Mouse (Mus musculus): ENCODE data around the gene Clpb. TPM values are rescaled to one million over a fixed set of nuclear protein-coding genes. Genes with fewer than 3 reads are reported as not detected.

Clpb gene
- polyA plus RNA-seq, 1 experiment from 2014 or later = 53.1 TPM

DNA sequence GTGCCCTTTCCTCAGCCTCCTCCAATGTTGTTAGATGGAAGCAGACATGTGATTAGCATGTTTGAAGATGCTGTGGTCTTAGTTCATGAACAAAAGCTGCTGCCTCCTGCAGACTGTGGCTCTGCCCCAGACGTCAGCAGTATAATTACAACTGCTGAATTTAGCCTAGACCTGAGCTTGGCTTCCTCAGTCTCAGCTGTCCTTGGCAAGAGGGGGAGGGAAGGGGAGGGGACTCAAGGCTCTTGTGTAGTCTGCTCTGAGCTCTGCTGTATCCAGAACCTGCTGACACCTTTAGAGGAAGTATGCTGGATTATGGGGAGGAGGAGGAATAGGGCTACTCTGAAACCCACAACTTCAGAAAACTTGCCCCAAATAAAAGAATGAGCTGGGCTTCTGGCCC lies 76.2 kb downstream of the Clpb start:
- Histone ChIP-seq H3K4me2 (no peak overlapping the region), H3K27ac (no peak overlapping the region), H3K4me1 (no peaks in the 10 kb centered on the region), H3K9ac (no peak overlapping the region), H3K36me3 (no peaks in the 10 kb centered on the region), H3K4me3 (replicated peaks) (no peak overlapping the region), H3K9me3 (no peaks in the 10 kb centered on the region), H3K27me3 (replicated peaks) (no peaks in the 10 kb centered on the region)
- 52% methylated on average over 1 of the region's 1 CpGs for WGBS
- ATAC-seq (ENCODE audit: insufficient read depth, low FRiP score, low read depth) = no peak

DNA sequence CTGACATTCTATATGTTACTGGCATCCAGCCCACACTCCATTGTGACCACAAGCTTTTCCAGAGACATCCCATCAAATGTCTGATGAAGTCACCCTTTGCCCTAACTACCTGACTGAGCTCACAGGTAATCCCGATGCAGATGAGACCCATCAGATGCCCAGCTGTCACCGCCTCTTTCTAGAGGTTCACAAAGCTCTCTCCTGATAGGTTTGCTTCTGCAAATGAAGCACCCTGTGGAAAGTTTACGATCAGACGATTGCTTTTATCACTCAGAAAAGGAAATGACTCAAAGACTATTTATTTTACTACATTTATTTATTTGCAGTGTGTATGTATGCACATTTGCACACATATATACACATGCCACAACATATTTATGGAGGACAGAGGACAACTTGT lies 80.1 kb downstream of the Clpb start:
- H3K4me3 ChIP-seq (replicated peaks) = no peak overlapping the region

DNA sequence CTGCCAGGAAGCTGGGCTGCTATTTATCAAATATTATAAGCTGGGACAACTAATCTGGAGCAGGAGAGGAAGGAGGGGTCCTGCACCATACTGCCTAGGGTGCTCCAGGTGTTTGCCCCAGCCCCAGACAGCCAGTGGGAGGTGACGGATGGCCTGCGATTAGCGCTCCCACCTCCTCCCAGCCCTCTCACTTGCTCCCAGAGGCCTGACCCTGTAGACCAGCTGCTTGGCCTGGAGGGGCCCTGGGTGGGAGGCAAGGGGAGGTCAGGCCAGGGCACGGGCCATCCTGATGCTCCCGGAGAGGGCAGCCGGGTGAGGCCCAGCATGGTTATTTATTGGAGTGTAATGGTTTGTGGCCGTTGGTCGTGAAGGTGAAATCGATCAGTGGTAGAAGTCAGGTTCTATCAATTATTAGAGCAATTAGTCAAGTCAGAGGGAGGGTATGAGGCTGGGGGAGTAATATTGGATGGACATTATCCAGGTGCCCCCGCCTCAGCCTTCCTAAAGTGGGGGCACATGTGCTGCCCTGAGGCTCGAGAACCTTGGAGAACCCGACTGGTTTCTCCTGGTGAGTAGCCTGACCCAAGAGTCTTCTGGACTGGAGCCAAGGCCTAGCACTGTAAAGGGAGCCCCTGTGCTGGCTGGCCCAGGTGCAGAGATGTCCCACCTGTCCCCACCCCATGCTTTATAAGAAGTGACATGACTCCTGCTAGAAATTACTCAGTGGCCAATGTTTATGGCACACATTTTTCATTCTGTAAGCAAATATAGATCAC lies 83.3 kb downstream of the Clpb start:
- Histone ChIP-seq H3K27ac (no peak overlapping the region), H3K36me3 (no peaks in the 10 kb centered on the region), H3K9me3 (no peaks in the 10 kb centered on the region), H3K4me1 (no peaks in the 10 kb centered on the region), H3K27me3 (replicated peaks) (no peaks in the 10 kb centered on the region), H3K4me3 (replicated peaks) (no peak overlapping the region), H3K9ac (no peak overlapping the region), H3K4me2 (no peak overlapping the region)
- 47% methylated on average over 12 of the region's 12 CpGs for WGBS
- no peak for ATAC-seq (ENCODE audit: insufficient read depth, low FRiP score, low read depth)

More for the DNA sequence above, 80.1 kb downstream of the Clpb start:
- Histone ChIP-seq H3K27me3 (replicated peaks) (no peaks in the 10 kb centered on the region), H3K9me3 (no peaks in the 10 kb centered on the region), H3K36me3 (no peaks in the 10 kb centered on the region), H3K9ac (no peak overlapping the region), H3K4me2 (no peak overlapping the region), H3K27ac (no peak overlapping the region), H3K4me1 (no peaks in the 10 kb centered on the region)
- WGBS = 57% methylated on average over 4 of the region's 4 CpGs
- no peak for ATAC-seq (ENCODE audit: insufficient read depth, low FRiP score, low read depth)

DNA sequence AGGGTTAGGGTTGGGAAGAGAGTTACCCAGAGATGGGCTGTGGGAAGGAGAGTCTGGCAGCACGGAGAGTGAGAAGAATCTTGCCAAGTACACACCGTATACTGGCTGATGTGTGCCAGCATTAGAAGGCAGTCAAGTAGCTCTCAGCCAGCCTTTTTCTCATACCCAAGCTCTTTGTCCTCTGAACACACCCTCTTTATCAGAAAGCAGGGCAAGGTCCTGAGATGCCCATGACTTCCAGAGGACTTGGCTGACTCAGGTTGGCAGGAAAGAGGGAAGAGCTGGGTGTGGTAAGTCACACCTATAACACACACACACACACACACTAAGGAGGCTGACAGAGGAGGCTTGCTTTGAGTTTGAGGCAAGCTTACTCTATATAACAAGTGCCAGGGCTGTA lies 86.8 kb downstream of the Clpb start:
- no peaks in the 10 kb centered on the region for H3K36me3 ChIP-seq
- H3K9ac ChIP-seq = no peak overlapping the region
- no peaks in the 10 kb centered on the region for H3K27me3 ChIP-seq (replicated peaks)
- no peaks in the 10 kb centered on the region for H3K4me1 ChIP-seq
- WGBS = 78% methylated on average over 2 of the region's 2 CpGs
- no peak overlapping the region for H3K4me2 ChIP-seq
- H3K9me3 ChIP-seq = no peaks in the 10 kb centered on the region
- H3K27ac ChIP-seq = no peak overlapping the region
- peak; percentile 58 for ATAC-seq (ENCODE audit: insufficient read depth, low FRiP score, low read depth)
- H3K4me3 ChIP-seq (replicated peaks) = no peak overlapping the region

DNA sequence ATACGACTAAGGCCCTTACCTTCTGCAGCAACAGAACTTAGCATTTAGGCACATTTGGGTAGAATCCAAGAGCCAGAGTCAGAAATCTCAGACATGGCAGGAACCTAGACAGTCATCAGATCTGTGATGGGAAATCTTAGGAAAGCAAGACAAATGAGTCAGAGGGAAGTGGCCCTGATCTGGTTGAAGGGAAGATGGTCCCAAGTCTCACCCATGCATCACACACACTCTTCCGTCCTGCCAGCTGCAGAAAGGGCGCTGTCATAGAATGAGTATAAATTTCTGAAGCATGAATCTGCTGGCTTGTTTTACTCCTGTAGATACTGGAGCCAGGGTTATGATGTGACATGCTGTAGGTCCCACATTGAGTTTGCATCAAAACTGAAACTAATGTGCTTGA lies 88.9 kb downstream of the Clpb start:
- Histone ChIP-seq H3K4me1 (no peaks in the 10 kb centered on the region), H3K4me2 (no peak overlapping the region), H3K9ac (no peak overlapping the region), H3K9me3 (no peaks in the 10 kb centered on the region), H3K27ac (no peak overlapping the region), H3K36me3 (no peaks in the 10 kb centered on the region), H3K27me3 (replicated peaks) (no peaks in the 10 kb centered on the region), H3K4me3 (replicated peaks) (no peak overlapping the region)
- WGBS = 90% methylated on average over 3 of the region's 3 CpGs
- no peak for ATAC-seq (ENCODE audit: insufficient read depth, low FRiP score, low read depth)

DNA sequence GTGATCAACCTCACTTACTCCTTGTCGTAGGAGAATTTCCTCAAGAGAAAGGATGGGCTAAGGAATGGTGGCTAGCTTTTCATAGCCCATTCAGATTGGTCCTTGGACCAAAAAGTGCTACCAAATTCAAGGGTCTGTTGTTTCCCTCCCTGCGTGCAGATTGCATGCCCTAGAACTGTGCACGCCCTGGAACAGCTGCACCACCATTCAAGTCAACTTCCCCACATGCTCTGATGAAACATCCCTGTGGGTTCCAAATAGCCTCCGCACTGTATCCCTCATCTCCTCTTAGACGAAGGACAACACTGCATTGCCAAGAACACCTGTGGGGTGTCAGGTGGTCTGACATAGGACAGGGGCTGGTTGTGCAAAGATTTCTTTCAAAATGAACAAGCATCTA lies 90.1 kb downstream of the Clpb start:
- no peaks in the 10 kb centered on the region for H3K36me3 ChIP-seq
- no peaks in the 10 kb centered on the region for H3K27me3 ChIP-seq (replicated peaks)
- no peak overlapping the region for H3K9ac ChIP-seq
- H3K4me2 ChIP-seq = no peak overlapping the region
- WGBS = 93% methylated on average over 5 of the region's 5 CpGs
- H3K4me1 ChIP-seq = no peaks in the 10 kb centered on the region
- H3K27ac ChIP-seq = no peak overlapping the region
- H3K4me3 ChIP-seq (replicated peaks) = no peak overlapping the region
- ATAC-seq (ENCODE audit: insufficient read depth, low FRiP score, low read depth) = no peak
- H3K9me3 ChIP-seq = no peaks in the 10 kb centered on the region

DNA sequence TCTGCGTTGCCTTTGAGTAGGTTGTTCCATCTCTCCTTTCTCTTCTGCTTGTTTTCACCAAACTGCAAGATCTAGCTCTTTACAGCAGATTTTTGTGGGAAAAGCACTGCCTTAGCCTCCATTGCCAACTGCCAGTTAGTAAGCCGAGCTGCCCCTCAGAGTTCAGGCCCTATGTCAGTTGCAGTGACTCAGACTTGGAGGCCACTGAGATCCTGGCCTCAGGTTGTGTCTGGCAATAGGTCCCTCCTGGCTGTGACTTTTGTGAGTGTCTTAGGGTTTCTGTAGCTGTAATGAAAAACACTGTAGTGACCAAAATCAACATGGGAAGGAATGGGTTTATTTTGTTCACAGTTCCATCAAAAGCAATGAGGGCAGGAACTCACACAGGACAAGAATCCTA lies 91.0 kb downstream of the Clpb start:
- Histone ChIP-seq H3K4me3 (replicated peaks) (no peak overlapping the region), H3K4me1 (no peaks in the 10 kb centered on the region), H3K27me3 (replicated peaks) (no peaks in the 10 kb centered on the region), H3K9ac (no peak overlapping the region), H3K9me3 (no peaks in the 10 kb centered on the region), H3K27ac (no peak overlapping the region), H3K36me3 (no peaks in the 10 kb centered on the region), H3K4me2 (no peak overlapping the region)
- 82% methylated on average over 2 of the region's 2 CpGs for WGBS
- ATAC-seq (ENCODE audit: insufficient read depth, low FRiP score, low read depth) = no peak

DNA sequence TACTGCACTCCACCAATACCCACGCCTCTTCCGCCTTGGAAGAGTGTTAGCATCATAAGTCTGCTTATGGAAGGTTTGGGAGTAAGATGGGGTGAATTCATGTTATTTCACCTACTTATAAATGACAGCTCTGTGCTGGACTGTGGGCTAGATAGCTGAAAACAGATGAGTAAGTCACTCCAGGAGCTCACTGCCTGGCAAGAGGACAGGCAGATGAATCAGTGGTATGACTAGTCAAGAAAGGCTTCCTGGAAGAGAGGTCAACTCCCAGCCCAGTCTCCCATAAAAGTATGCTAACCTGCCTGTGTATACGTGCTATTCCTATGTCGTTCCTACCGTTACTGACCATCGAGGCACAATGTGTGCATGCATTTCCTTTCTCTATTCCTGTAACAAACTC lies 91.9 kb downstream of the Clpb start:
- H3K4me1 ChIP-seq = no peaks in the 10 kb centered on the region
- 93% methylated on average over 6 of the region's 6 CpGs for WGBS
- H3K4me3 ChIP-seq (replicated peaks) = no peak overlapping the region
- no peak overlapping the region for H3K4me2 ChIP-seq
- H3K27ac ChIP-seq = no peak overlapping the region
- H3K9ac ChIP-seq = no peak overlapping the region
- ATAC-seq (ENCODE audit: insufficient read depth, low FRiP score, low read depth) = no peak
- H3K27me3 ChIP-seq (replicated peaks) = no peaks in the 10 kb centered on the region
- H3K9me3 ChIP-seq = no peaks in the 10 kb centered on the region
- no peaks in the 10 kb centered on the region for H3K36me3 ChIP-seq

DNA sequence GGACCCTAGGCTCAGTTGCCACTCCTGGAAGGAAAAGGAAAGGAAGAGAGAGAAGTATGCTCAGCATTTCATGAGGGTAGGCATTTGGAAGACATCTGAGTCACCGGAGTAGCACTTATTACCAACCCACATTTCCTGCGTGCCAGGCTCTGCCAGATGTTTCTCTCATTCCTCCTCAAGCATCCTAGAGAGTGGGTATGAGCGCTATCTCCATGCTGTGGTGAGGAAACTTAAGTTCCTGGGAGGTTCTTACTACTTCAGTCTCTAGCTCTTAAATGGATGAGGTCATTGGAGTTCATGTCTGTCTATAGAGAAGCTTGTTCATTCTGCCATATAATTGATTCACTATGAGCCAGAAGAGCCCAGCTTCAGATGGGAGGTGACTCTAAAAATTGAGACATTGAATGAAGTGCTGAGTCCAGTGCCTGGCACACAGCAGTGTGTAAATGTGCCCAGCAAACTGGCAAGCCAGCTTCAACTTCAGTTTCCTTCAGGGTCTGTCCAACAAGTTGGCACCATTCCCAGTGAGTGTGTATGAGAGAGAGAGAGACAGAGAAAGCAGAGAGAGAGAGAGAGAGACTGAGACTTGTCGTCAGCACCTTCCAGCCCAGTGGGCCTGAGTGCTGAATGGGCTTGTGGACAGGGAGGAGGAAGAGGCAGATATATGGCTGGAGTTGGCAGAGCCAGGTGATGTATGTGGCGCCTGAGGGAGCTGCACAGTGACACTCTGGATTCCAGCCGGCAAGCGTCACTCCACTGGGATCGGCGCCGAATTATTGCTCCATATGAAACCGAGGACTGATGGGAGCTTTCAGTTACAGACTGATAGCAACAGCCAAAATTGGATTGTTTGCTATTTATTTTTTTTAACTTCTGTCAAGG lies 98.7 kb downstream of the Clpb start:
- Histone ChIP-seq H3K27ac (no peak overlapping the region), H3K4me1 (no peaks in the 10 kb centered on the region), H3K4me3 (replicated peaks) (no peak overlapping the region), H3K27me3 (replicated peaks) (no peaks in the 10 kb centered on the region), H3K9me3 (no peaks in the 10 kb centered on the region), H3K4me2 (no peak overlapping the region), H3K36me3 (peaks cover 12% of the 10 kb centered on the region; the same call in 1 of the 2 replicates), H3K9ac (no peak overlapping the region)
- no peak for ATAC-seq (ENCODE audit: insufficient read depth, low FRiP score, low read depth)
- WGBS = 88% methylated on average over 11 of the region's 11 CpGs

DNA sequence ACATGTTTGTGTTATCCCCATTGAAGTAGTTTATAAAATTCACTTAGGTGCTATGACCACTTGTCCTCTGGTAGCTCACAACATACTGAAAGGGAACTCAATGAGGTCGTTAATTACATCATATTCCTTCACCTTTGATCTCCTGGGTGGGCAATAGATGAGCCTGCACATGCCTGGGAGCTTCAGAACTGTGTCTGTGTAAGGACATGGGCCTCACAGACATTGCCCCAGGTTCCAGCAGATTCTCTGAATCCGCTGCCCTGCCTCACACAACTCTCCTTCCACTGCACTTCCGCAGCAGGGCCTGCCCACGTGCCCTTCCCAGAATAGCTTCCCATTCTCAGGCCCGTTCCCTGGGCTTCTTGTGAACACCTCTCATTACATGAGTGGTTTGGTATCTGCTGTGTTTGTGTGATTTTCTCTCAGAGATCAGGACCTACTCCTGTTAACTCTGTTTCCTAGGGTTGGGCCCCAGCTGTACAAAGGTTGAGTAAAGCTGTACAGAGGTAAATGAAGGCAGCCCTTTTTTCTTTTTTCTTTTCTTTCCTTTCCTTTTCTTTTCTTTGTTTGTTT lies 104.0 kb downstream of the Clpb start:
- Histone ChIP-seq H3K9ac (no peak overlapping the region), H3K4me2 (no peak overlapping the region), H3K9me3 (no peaks in the 10 kb centered on the region), H3K27ac (peak overlapping the region; percentile 45; the same call in 1 of the 2 replicates), H3K36me3 (peaks cover 12% of the 10 kb centered on the region; the same call in 1 of the 2 replicates), H3K4me1 (0 out of 2 replicates have a peak, but pooled peaks cover 3% of the 10 kb centered on the region), H3K4me3 (replicated peaks) (no peak overlapping the region), H3K27me3 (replicated peaks) (no peaks in the 10 kb centered on the region)
- peak; percentile 51; the same call in 1 of the 2 replicates for ATAC-seq (ENCODE audit: insufficient read depth, low FRiP score, low read depth)
- 79% methylated on average over 5 of the region's 5 CpGs for WGBS

DNA sequence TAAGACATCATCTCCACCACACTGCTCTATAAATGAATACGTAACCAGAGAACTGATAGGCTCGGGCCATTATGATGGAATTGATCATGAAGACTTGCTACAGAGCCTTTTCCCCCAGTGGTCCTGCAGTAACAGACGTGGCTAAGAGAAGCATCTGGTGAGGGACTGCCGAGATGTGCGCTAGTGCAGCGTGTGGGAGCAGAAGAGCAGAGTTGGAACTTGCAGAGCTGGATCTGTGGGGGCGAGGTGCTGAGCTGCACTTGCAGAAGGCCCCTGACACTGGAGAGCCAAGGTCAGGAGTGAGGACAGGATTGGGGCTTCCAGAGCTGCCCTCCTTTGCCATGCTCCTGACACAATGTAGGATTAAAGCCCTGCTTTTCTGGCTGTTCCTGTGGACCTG lies 106.6 kb downstream of the Clpb start:
- Histone ChIP-seq H3K27me3 (replicated peaks) (no peaks in the 10 kb centered on the region), H3K27ac (peak overlapping the region; percentile 11; the same call in 1 of the 2 replicates), H3K4me3 (replicated peaks) (no peak overlapping the region), H3K4me2 (no peak overlapping the region), H3K9ac (no peak overlapping the region), H3K36me3 (peaks cover 8% of the 10 kb centered on the region; the same call in 1 of the 2 replicates), H3K4me1 (0 out of 2 replicates have a peak, but pooled peaks cover 3% of the 10 kb centered on the region), H3K9me3 (no peaks in the 10 kb centered on the region)
- ATAC-seq (ENCODE audit: insufficient read depth, low FRiP score, low read depth) = no peak
- WGBS = 74% methylated on average over 7 of the region's 7 CpGs

DNA sequence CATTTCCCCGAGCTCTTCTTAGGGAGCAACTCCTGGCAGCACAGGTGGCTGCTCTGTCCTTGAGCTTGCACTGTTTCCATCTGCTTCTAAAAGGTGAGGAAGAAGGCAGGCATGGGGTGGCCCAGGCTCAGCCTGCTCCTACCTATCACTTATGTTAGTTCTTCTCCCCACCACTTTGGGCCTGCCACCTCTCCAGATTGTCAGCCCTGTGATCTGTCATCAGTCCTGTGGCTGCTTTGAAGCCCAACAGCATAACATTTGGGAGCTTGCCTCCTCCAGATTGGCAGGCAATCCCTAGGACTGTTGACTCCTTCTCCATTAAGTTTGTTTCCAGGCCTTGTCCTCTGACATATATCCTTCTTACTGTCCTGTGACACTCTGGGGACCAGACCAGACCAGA lies 108.2 kb downstream of the Clpb start:
- WGBS = 78% methylated on average over 1 of the region's 1 CpGs
- no peak overlapping the region for H3K27ac ChIP-seq
- 0 out of 2 replicates have a peak, but pooled peaks cover 3% of the 10 kb centered on the region for H3K4me1 ChIP-seq
- no peak overlapping the region for H3K4me3 ChIP-seq (replicated peaks)
- H3K36me3 ChIP-seq = peaks cover under 1% of the 10 kb centered on the region; the same call in 1 of the 2 replicates
- H3K9me3 ChIP-seq = no peaks in the 10 kb centered on the region
- no peaks in the 10 kb centered on the region for H3K27me3 ChIP-seq (replicated peaks)
- H3K9ac ChIP-seq = no peak overlapping the region
- no peak for ATAC-seq (ENCODE audit: insufficient read depth, low FRiP score, low read depth)
- no peak overlapping the region for H3K4me2 ChIP-seq
